Mouse (Mus musculus): ENCODE measurements around the gene Med10. TPM values are rescaled to one million over a fixed set of nuclear protein-coding genes. Genes with fewer than 3 reads are reported as not detected.

Med10 gene
- polyA plus RNA-seq, 1 experiment = 73.5 TPM

DNA sequence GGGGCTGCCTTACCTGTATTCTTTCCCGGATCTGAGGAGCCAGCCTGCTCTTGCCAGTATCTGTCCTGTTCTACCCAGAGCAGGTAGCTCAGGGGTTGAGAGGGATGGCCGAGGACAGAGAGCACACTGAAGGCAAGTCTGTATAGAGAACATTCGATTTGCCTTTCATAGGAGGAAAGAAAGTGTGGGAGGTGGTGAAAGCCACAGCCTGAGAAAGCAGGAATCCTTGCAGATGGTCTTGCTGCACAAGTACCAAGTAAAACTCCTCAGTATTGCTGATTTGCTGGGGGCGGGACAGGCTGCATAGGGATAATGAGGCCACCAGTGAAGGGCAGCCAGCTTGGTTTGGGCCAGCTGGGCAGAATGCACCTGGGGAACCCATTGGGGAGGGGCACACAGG, 16.1 kb downstream of the Med10 start:
- Histone ChIP-seq H3ac (ENCODE audit: control insufficient read depth, insufficient read length, low read depth) (no peak overlapping the region), H3K79me3 (ENCODE audit: low read depth) (no peaks in the 10 kb centered on the region), H3K27me3 (ENCODE audit: control insufficient read depth, insufficient read depth, insufficient read length) (no peaks in the 10 kb centered on the region), H3K36me3 (ENCODE audit: control insufficient read depth, insufficient read depth) (peaks cover 22% of the 10 kb centered on the region), H3K79me2 (ENCODE audit: control insufficient read depth, insufficient read depth) (no peaks in the 10 kb centered on the region), H3K4me3 (ENCODE audit: insufficient read depth, poor library complexity, severe bottlenecking) (no peak overlapping the region)
- TF ChIP-seq MYOG (IDR thresholded peaks at IDR 0.05; ENCODE audit: control insufficient read depth, extremely low read depth, insufficient read length) (no peak), CTCF (IDR thresholded peaks at IDR 0.05; ENCODE audit: control insufficient read depth, insufficient read depth, insufficient read length) (no peak), MAX (IDR thresholded peaks at IDR 0.05) (no peak), CEBPB (IDR thresholded peaks at IDR 0.05; ENCODE audit: low read depth) (no peak), FOSL1 (IDR thresholded peaks at IDR 0.05; ENCODE audit: insufficient read depth, low read length, poor library complexity, severe bottlenecking) (no peak), USF1 (IDR thresholded peaks at IDR 0.05; ENCODE audit: low read depth) (no peak), MYOD1 (IDR thresholded peaks at IDR 0.05; ENCODE audit: control insufficient read depth, insufficient read length, low read depth) (no peak)

- no peak overlapping the region for H3ac ChIP-seq (ENCODE audit: control insufficient read depth, insufficient read length, low read depth)
- TF ChIP-seq MYOG (IDR thresholded peaks at IDR 0.05; ENCODE audit: control insufficient read depth, extremely low read depth, insufficient read length) = no peak
- TF ChIP-seq USF1 (IDR thresholded peaks at IDR 0.05; ENCODE audit: low read depth) = no peak
- no peaks in the 10 kb centered on the region for H3K36me3 ChIP-seq (ENCODE audit: control insufficient read depth, insufficient read depth)
- H3K79me3 ChIP-seq (ENCODE audit: low read depth) = no peaks in the 10 kb centered on the region
- no peak overlapping the region for H3K4me3 ChIP-seq (ENCODE audit: insufficient read depth, poor library complexity, severe bottlenecking)
- no peaks in the 10 kb centered on the region for H3K79me2 ChIP-seq (ENCODE audit: control insufficient read depth, insufficient read depth)
- no peaks in the 10 kb centered on the region for H3K27me3 ChIP-seq (ENCODE audit: control insufficient read depth, insufficient read depth, insufficient read length)
These were observed 19.1 kb downstream of the Med10 start for GRCm38 (mm10) chr13:69821169-69821822.

GRCm38 (mm10) chr13:69823920-69824637, 21.9 kb downstream of the Med10 start:
- Histone ChIP-seq H3K79me2 (ENCODE audit: control insufficient read depth, insufficient read depth) (no peaks in the 10 kb centered on the region), H3K4me3 (ENCODE audit: insufficient read depth, poor library complexity, severe bottlenecking) (no peak overlapping the region), H3K36me3 (ENCODE audit: control insufficient read depth, insufficient read depth) (no peaks in the 10 kb centered on the region), H3K27me3 (ENCODE audit: control insufficient read depth, insufficient read depth, insufficient read length) (no peaks in the 10 kb centered on the region), H3K79me3 (ENCODE audit: low read depth) (no peaks in the 10 kb centered on the region), H3ac (ENCODE audit: control insufficient read depth, insufficient read length, low read depth) (no peak overlapping the region)
- TF ChIP-seq CEBPB (IDR thresholded peaks at IDR 0.05; ENCODE audit: low read depth) (no peak), FOSL1 (IDR thresholded peaks at IDR 0.05; ENCODE audit: insufficient read depth, low read length, poor library complexity, severe bottlenecking) (no peak), MYOG (IDR thresholded peaks at IDR 0.05; ENCODE audit: control insufficient read depth, extremely low read depth, insufficient read length) (no peak), CTCF (IDR thresholded peaks at IDR 0.05; ENCODE audit: control insufficient read depth, insufficient read depth, insufficient read length) (no peak), MYOD1 (IDR thresholded peaks at IDR 0.05; ENCODE audit: control insufficient read depth, insufficient read length, low read depth) (no peak), MAX (IDR thresholded peaks at IDR 0.05) (no peak), USF1 (IDR thresholded peaks at IDR 0.05; ENCODE audit: low read depth) (no peak)

- no peak overlapping the region for H3K4me3 ChIP-seq (ENCODE audit: insufficient read depth, poor library complexity, severe bottlenecking)
- H3K79me2 ChIP-seq (ENCODE audit: control insufficient read depth, insufficient read depth) = no peaks in the 10 kb centered on the region
- H3K79me3 ChIP-seq (ENCODE audit: low read depth) = no peaks in the 10 kb centered on the region
- no peaks in the 10 kb centered on the region for H3K36me3 ChIP-seq (ENCODE audit: control insufficient read depth, insufficient read depth)
- TF ChIP-seq MAX (IDR thresholded peaks at IDR 0.05) (no peak), CTCF (IDR thresholded peaks at IDR 0.05; ENCODE audit: control insufficient read depth, insufficient read depth, insufficient read length) (no peak), FOSL1 (IDR thresholded peaks at IDR 0.05; ENCODE audit: insufficient read depth, low read length, poor library complexity, severe bottlenecking) (no peak), USF1 (IDR thresholded peaks at IDR 0.05; ENCODE audit: low read depth) (no peak), MYOG (IDR thresholded peaks at IDR 0.05; ENCODE audit: control insufficient read depth, extremely low read depth, insufficient read length) (no peak), MYOD1 (IDR thresholded peaks at IDR 0.05; ENCODE audit: control insufficient read depth, insufficient read length, low read depth) (no peak), CEBPB (IDR thresholded peaks at IDR 0.05; ENCODE audit: low read depth) (no peak)
- no peak overlapping the region for H3ac ChIP-seq (ENCODE audit: control insufficient read depth, insufficient read length, low read depth)
- H3K27me3 ChIP-seq (ENCODE audit: control insufficient read depth, insufficient read depth, insufficient read length) = no peaks in the 10 kb centered on the region
These were observed 23.4 kb downstream of the Med10 start for GRCm38 (mm10) chr13:69825396-69826095.

GRCm38 (mm10) chr13:69830606-69831005, 28.4 kb downstream of the Med10 start:
- Histone ChIP-seq H3K4me3 (ENCODE audit: insufficient read depth, poor library complexity, severe bottlenecking) (no peak overlapping the region), H3K79me2 (ENCODE audit: control insufficient read depth, insufficient read depth) (no peaks in the 10 kb centered on the region), H3ac (ENCODE audit: control insufficient read depth, insufficient read length, low read depth) (no peak overlapping the region), H3K36me3 (ENCODE audit: control insufficient read depth, insufficient read depth) (no peaks in the 10 kb centered on the region), H3K27me3 (ENCODE audit: control insufficient read depth, insufficient read depth, insufficient read length) (no peaks in the 10 kb centered on the region), H3K79me3 (ENCODE audit: low read depth) (no peaks in the 10 kb centered on the region)
- TF ChIP-seq CTCF (IDR thresholded peaks at IDR 0.05; ENCODE audit: control insufficient read depth, insufficient read depth, insufficient read length) (no peak), CEBPB (IDR thresholded peaks at IDR 0.05; ENCODE audit: low read depth) (no peak), USF1 (IDR thresholded peaks at IDR 0.05; ENCODE audit: low read depth) (no peak), FOSL1 (IDR thresholded peaks at IDR 0.05; ENCODE audit: insufficient read depth, low read length, poor library complexity, severe bottlenecking) (no peak), MAX (IDR thresholded peaks at IDR 0.05) (no peak), MYOG (IDR thresholded peaks at IDR 0.05; ENCODE audit: control insufficient read depth, extremely low read depth, insufficient read length) (no peak), MYOD1 (IDR thresholded peaks at IDR 0.05; ENCODE audit: control insufficient read depth, insufficient read length, low read depth) (no peak)

Measured in C2C12 (cell line).